Mouse (Mus musculus): ENCODE measurements around the gene Gtse1.

- TF ChIP-seq TAL1 (IDR thresholded peaks at IDR 0.05; ENCODE audit: low read length), result no peak
- TF ChIP-seq GATA1 (IDR thresholded peaks at IDR 0.05; ENCODE audit: low read length), result no peak
These were observed 48.6 kb upstream of the Gtse1 start for GRCm38 (mm10) chr15:85810806-85811521.
